Mouse (Mus musculus): ENCODE measurements around the gene Gsap. TPM values are rescaled to one million over a fixed set of nuclear protein-coding genes. Genes with fewer than 3 reads are reported as not detected.

The Gsap gene
- polyA plus RNA-seq, 1 experiment from 2014 or later: 1.9 TPM

DNA sequence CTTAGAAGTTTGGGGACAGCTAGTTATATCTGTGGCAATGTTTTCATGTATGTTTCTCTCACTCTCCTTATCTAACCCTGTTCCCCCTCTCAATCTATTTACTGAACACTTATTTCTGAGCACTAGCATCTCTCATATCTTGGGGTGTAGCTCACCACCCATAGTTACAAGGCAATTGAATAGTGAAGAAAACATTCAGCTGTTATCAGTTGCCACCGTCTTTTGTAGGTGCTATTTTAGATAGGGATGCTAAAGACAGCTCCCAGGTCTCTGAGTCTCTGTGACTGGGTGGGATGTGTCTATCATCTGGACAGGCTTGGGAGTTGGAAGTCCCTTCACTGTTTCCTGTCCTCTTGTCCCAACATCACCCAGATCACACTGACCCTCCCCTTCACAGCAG is 25.3 kb upstream of the Gsap start:
- no peak overlapping the region for H3K27ac ChIP-seq (replicated peaks)

DNA sequence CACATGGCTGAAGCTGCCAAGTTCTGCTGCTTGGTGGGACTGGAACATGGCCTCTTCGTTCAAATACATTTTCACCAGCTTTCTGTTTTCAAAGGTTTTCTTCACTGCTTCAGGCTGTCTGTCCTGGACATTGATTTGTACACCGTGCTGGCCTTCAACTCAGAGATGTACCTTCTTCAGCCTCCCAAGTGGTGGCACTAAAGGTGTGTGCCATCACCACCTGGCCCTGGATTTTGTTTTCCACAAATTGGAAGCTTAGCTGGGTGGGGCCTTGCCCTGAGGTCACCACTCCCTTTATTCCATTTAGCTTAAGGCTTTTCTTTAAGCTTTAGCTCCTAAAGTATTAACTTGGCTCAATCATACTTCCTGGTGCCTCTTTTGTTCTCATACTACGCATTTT is 22.6 kb upstream of the Gsap start:
- ATAC-seq (ENCODE audit: insufficient read depth): no peak
- Histone ChIP-seq H3K4me2 (no peak overlapping the region), H3K9ac (no peak overlapping the region), H3K4me1 (replicated peaks) (peaks cover 11% of the 10 kb centered on the region; the same call in 1 of the 2 replicates), H3K27ac (replicated peaks) (no peak overlapping the region), H3K27me3 (no peaks in the 10 kb centered on the region), H3K9me3 (replicated peaks) (no peaks in the 10 kb centered on the region), H3K4me3 (replicated peaks) (no peak overlapping the region), H3K36me3 (replicated peaks) (no peaks in the 10 kb centered on the region)
- 72% methylated on average over 3 of the region's 3 CpGs for WGBS (ENCODE audit: insufficient replicate concordance)

More for the DNA sequence above, 25.3 kb upstream of the Gsap start:
- ATAC-seq (ENCODE audit: insufficient read depth): peak; percentile 58
- H3K36me3 ChIP-seq (replicated peaks): no peaks in the 10 kb centered on the region
- no peak overlapping the region for H3K4me2 ChIP-seq
- no peaks in the 10 kb centered on the region for H3K9me3 ChIP-seq (replicated peaks)
- peaks cover 11% of the 10 kb centered on the region; the same call in 1 of the 2 replicates for H3K4me1 ChIP-seq (replicated peaks)
- WGBS (ENCODE audit: insufficient replicate concordance): 10% methylated on average over 1 of the region's 1 CpGs
- H3K9ac ChIP-seq: no peak overlapping the region
- no peaks in the 10 kb centered on the region for H3K27me3 ChIP-seq
- H3K4me3 ChIP-seq (replicated peaks): no peak overlapping the region

DNA sequence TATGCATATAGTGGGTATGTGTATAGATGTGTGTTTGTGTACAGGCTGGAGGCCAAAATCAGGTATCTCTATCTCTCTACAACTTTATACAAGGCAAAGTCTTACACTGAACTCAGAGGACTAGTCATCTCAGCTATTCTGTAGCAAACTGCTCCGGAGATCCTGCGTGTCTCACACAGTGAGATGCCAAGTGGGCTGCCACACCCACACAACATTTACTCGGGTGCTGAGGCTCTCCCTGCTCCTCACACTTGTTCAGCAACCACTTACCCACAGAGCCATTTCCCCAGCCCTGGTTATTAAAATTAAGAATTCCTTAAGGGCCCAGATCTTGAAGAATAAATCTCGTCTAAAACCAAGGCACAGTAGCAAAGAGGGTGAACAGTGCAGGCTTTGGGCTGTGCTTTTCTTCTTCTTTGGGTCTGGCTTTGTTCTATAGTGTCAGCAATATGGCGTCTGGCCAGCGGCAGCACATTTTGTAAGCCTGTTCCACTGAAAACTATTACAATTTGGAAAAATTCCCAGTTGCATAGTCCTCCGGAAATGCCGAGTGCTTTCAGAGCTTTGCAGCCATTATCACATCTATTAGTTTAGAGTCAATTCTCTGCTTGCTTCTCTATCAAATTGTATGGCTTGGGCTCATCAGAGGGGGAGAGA is 17.2 kb upstream of the Gsap start:
- no peak for ATAC-seq (ENCODE audit: insufficient read depth)
- WGBS (ENCODE audit: insufficient replicate concordance): 55% methylated on average over 8 of the region's 8 CpGs
- no peaks in the 10 kb centered on the region for H3K27me3 ChIP-seq

DNA sequence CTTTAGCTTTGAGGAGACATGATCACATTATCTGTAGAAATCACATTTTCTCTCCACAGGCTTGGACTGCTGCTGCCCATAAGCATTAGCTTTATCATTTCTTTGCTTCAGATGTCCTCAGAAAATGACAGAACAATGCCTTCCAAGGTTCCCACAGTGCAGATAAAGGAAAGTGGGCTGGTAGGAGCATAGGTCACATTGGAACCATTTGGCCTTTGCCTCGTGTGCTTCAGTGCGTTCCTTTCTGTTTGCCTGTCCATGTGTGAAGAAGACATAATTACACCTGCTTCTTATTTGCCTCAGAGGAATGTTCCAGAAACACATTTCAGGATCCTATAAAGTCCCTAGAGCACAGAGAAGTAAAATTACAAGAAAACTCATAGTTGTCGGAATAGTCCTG is 16.7 kb upstream of the Gsap start:
- Histone ChIP-seq H3K36me3 (replicated peaks) (no peaks in the 10 kb centered on the region), H3K27ac (replicated peaks) (no peak overlapping the region), H3K4me1 (replicated peaks) (no peaks in the 10 kb centered on the region), H3K4me3 (replicated peaks) (no peak overlapping the region), H3K4me2 (no peak overlapping the region), H3K9ac (no peak overlapping the region), H3K27me3 (no peaks in the 10 kb centered on the region), H3K9me3 (replicated peaks) (no peaks in the 10 kb centered on the region)
- WGBS (ENCODE audit: insufficient replicate concordance): 59% methylated on average over 3 of the region's 3 CpGs
- no peak for ATAC-seq (ENCODE audit: insufficient read depth)

More for the DNA sequence above, 17.2 kb upstream of the Gsap start:
- Histone ChIP-seq H3K4me1 (replicated peaks) (no peaks in the 10 kb centered on the region), H3K4me3 (replicated peaks) (no peak overlapping the region), H3K4me2 (no peak overlapping the region), H3K27ac (replicated peaks) (no peak overlapping the region), H3K9me3 (replicated peaks) (no peaks in the 10 kb centered on the region), H3K9ac (no peak overlapping the region), H3K36me3 (replicated peaks) (no peaks in the 10 kb centered on the region)

DNA sequence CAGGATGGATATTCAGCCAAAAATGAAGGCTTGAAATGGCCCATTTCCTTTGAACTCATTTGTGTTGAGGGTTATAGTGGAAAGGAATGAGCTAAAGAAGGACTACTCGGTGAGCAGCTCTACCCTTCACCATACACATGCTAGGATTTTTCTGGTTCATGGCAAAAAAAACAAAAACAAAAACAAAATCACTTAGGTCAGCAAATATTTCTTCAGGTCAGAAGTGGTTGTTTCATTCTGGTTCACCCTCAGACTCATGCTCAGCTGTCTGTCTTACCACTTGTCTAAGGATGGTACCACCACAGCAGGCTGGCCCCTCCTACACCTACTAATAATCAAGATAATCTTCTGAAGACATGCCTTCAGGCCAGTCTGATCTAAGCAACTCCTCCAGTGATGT is 16.2 kb upstream of the Gsap start:
- H3K27ac ChIP-seq (replicated peaks): no peak overlapping the region
- no peaks in the 10 kb centered on the region for H3K27me3 ChIP-seq
- no peaks in the 10 kb centered on the region for H3K36me3 ChIP-seq (replicated peaks)
- WGBS (ENCODE audit: insufficient replicate concordance): 63% methylated on average over 1 of the region's 1 CpGs
- no peak for ATAC-seq (ENCODE audit: insufficient read depth)
- H3K4me2 ChIP-seq: no peak overlapping the region
- no peak overlapping the region for H3K4me3 ChIP-seq (replicated peaks)
- H3K9me3 ChIP-seq (replicated peaks): no peaks in the 10 kb centered on the region
- H3K9ac ChIP-seq: no peak overlapping the region
- H3K4me1 ChIP-seq (replicated peaks): no peaks in the 10 kb centered on the region

DNA sequence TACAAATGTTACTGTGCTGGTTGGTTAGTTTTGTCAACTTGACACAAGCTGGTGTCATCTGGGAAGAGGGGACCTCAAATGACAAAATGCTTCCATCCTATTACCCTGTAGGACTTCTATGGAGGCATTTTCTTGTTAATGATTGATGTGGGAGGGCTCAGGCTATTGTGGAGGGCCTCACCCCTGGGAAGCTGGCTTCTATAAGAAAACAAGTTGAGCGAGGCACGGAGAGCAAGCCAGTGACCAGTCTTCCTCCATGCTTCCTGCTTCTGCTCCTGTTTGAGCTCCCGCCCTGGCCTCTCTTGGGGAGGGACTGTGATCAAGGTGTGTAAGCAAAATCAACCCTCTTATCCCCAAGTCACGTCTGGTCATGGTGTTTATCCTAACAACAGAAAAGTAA is 15.6 kb upstream of the Gsap start:
- no peaks in the 10 kb centered on the region for H3K9me3 ChIP-seq (replicated peaks)
- H3K27ac ChIP-seq (replicated peaks): no peak overlapping the region
- 45% methylated on average over 4 of the region's 4 CpGs for WGBS (ENCODE audit: insufficient replicate concordance)

DNA sequence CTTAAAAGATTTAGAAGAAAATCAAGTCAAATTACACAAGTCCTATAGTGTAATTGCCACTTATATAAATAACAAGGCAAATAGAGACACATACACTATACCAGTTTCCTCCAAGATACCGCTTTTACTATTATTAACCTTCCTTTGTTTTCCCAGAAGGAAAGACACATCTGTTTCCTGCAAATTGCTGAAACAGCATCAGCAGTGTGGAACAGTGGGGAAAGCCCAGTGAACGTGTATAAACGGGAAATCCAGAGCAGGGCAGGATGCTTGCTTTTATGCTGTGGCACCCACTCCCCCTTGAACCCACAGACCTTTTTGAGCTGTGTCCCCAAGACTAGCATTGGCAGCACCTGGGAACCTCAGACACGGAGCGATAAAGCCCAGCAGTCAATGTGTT is 15.2 kb upstream of the Gsap start:
- Histone ChIP-seq H3K36me3 (replicated peaks) (no peaks in the 10 kb centered on the region), H3K4me2 (no peak overlapping the region), H3K9me3 (replicated peaks) (no peaks in the 10 kb centered on the region), H3K27me3 (no peaks in the 10 kb centered on the region), H3K9ac (no peak overlapping the region), H3K27ac (replicated peaks) (no peak overlapping the region), H3K4me1 (replicated peaks) (peaks cover 7% of the 10 kb centered on the region), H3K4me3 (replicated peaks) (no peak overlapping the region)
- WGBS (ENCODE audit: insufficient replicate concordance): 42% methylated on average over 5 of the region's 5 CpGs
- ATAC-seq (ENCODE audit: insufficient read depth): no peak

More for the DNA sequence above, 15.6 kb upstream of the Gsap start:
- ATAC-seq (ENCODE audit: insufficient read depth): no peak
- H3K27me3 ChIP-seq: no peaks in the 10 kb centered on the region
- H3K4me2 ChIP-seq: no peak overlapping the region
- no peak overlapping the region for H3K4me3 ChIP-seq (replicated peaks)
- H3K4me1 ChIP-seq (replicated peaks): peaks cover 3% of the 10 kb centered on the region
- H3K36me3 ChIP-seq (replicated peaks): no peaks in the 10 kb centered on the region
- no peak overlapping the region for H3K9ac ChIP-seq

DNA sequence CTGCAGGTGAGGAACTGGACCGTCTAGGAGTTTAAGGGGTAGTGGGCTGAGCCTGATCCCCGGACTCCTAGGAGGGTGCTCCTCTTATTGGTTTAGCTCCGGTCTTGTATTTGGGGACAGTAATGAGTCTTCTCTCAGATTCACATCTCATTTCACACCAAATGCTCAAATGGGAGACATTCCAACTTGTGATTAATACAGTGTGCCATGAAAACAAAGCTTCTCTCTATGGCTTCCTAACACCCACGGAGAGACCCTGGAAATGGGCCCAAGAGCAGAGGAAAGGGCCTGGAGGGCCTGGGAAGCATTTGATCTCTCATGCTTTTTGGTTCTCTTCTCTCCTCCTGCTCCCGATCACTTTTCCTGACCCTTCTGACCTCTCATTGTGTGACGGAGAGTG is 14.7 kb upstream of the Gsap start:
- Histone ChIP-seq H3K4me3 (replicated peaks) (no peak overlapping the region), H3K9ac (no peak overlapping the region)
- no peak for ATAC-seq (ENCODE audit: insufficient read depth)

DNA sequence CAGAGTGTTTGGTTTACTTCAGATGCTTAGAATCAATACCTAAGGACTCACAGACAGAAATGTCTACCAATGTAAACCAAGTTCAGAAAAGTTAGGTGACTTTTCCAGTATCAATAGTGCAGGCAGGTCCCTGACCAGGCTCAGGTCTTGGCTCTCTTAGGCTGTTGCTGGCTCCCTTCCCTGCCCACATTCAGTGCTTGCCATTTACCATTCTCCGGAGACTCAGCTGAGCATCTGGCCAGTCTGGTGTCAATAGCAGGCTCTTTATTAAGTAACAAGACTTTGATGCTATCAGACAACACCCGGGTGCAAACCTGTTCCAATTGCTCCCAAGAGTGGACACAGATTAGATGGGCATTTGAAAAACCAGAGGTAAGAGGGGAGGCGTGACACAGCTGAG is 13.7 kb upstream of the Gsap start:
- Histone ChIP-seq H3K4me1 (replicated peaks) (peaks cover 7% of the 10 kb centered on the region), H3K27me3 (no peaks in the 10 kb centered on the region), H3K36me3 (replicated peaks) (no peaks in the 10 kb centered on the region), H3K4me3 (replicated peaks) (no peak overlapping the region), H3K9me3 (replicated peaks) (no peaks in the 10 kb centered on the region), H3K4me2 (no peak overlapping the region), H3K9ac (no peak overlapping the region), H3K27ac (replicated peaks) (no peak overlapping the region)
- 60% methylated on average over 3 of the region's 3 CpGs for WGBS (ENCODE audit: insufficient replicate concordance)
- ATAC-seq (ENCODE audit: insufficient read depth): no peak

More for the DNA sequence above, 14.7 kb upstream of the Gsap start:
- peaks cover 7% of the 10 kb centered on the region for H3K4me1 ChIP-seq (replicated peaks)
- no peaks in the 10 kb centered on the region for H3K27me3 ChIP-seq
- no peaks in the 10 kb centered on the region for H3K36me3 ChIP-seq (replicated peaks)
- H3K27ac ChIP-seq (replicated peaks): no peak overlapping the region
- no peaks in the 10 kb centered on the region for H3K9me3 ChIP-seq (replicated peaks)
- no peak overlapping the region for H3K4me2 ChIP-seq
- WGBS (ENCODE audit: insufficient replicate concordance): 54% methylated on average over 6 of the region's 6 CpGs

DNA sequence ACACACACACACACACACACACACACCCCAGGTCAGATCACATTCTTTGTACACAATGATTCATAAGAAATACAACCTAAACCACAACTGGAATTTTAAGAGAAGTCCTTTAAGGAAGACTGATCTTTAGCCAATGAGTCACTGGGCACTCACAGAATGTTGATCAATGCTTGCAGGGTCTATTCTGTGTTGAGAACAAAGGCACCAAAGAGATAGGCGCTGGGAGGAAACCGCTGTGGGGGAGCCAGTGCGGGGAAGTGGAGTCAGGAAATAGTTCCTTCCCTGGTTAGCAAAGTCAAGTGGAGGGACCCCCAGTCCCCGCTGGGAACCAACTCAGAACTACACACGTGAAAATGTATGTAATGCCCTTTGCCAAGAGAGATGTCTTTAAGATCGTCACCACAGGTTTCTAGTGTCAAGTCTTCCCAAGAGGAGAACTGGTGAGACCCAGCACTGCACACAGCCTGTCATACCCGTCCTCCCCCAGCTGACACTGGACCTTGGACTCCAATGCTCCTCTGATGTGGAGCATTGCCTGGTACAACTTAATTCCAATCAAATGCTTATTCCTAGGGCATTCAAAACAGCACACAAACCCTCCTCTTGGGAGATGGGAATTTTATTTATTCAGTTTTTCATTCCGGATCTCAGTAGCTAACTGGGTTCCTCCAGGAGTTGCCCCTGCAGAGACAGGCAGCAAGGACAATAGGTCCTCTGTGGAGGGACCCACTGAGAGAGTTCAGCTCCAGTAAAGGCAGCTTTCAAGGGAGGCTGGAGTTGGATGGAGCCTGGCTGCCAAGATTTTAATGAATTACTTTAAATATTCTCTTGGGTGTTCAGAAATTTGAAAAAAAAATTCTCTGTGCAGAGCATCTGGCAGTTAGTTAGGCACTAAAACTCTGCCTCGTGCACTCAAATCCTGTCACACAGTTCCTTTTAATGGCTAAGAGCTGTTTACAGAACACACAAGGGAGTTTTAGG is 10.6 kb upstream of the Gsap start:
- H3K4me2 ChIP-seq: no peak overlapping the region; the same call in 1 of the 2 replicates
- H3K9me3 ChIP-seq (replicated peaks): no peaks in the 10 kb centered on the region
- no peaks in the 10 kb centered on the region for H3K36me3 ChIP-seq (replicated peaks)
- no peaks in the 10 kb centered on the region for H3K27me3 ChIP-seq
- H3K4me1 ChIP-seq (replicated peaks): peaks cover 7% of the 10 kb centered on the region
- ATAC-seq (ENCODE audit: insufficient read depth): no peak
- WGBS (ENCODE audit: insufficient replicate concordance): 13% methylated on average over 9 of the region's 9 CpGs
- no peak overlapping the region for H3K4me3 ChIP-seq (replicated peaks)
- no peak overlapping the region for H3K27ac ChIP-seq (replicated peaks)
- no peak overlapping the region for H3K9ac ChIP-seq

DNA sequence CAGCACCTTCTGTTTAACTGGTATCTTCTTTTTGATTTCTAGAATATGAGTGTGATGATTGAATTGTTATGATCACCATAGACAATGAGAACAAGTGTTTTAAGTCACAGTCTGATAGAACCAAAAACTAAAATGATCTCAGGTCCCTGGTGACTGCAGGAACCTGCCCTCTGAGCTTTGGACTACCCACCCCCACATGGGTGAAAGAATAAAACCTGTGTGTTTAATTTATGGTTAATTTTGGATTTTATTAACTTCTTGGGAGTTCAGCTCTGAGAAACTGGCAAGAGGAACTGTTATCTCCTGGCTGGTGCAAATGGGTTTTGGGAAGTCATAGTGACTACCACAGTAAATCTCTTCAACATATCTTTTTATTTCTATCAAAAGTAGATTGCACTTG is 6.6 kb upstream of the Gsap start:
- Histone ChIP-seq H3K27ac (replicated peaks) (no peak overlapping the region), H3K9me3 (replicated peaks) (no peaks in the 10 kb centered on the region), H3K4me3 (replicated peaks) (no peak overlapping the region), H3K36me3 (replicated peaks) (no peaks in the 10 kb centered on the region), H3K27me3 (no peaks in the 10 kb centered on the region), H3K9ac (no peak overlapping the region), H3K4me1 (replicated peaks) (peaks cover 7% of the 10 kb centered on the region), H3K4me2 (no peak overlapping the region)
- no peak for ATAC-seq (ENCODE audit: insufficient read depth)
